Mouse (Mus musculus): ENCODE data around the gene Gm12117. TPM values are rescaled to one million over a fixed set of nuclear protein-coding genes. Genes with fewer than 3 reads are reported as not detected.

Gm12117 gene
- not detected in 2 replicates for polyA plus RNA-seq (2015; fragmentation: Nextera tagmentation; extraction: Ambion mirVana)

DNA sequence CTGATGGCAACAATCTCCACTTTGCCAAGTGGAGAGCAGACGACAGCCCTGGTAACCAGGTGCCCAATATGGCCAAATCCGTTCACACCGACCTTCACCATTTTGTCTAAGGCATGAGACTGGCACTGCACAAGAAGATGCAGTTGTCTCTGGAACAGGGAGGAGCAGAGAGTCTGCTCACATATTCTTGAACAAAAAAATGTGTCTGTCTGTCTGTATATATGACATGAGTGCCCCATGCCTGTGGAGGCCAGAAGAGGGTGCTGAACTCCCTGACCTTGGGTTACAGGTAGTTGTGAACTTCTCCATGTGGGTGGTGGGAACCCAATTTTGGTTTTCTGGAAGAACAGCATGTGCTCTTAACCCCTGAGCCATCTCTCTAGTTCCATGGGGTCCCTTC, at the start of gene Gm12117:
Gm12117 (minus strand) TSS at position 101 of the 400 bp plus-strand sequence.

Other genes starting within 250 kb of the Gm12117 start
- gene Fgf18, start 129.3 kb downstream of the Gm12117 start, polyA plus RNA-seq (2015; fragmentation: Nextera tagmentation; extraction: Ambion mirVana), result 15.8 and 16.0 TPM in 2 replicates
- 329 and 339 TPM in 2 replicates for gene Npm1, start 113.5 kb downstream of the Gm12117 start, polyA plus RNA-seq (2015; fragmentation: Nextera tagmentation; extraction: Ambion mirVana)
- gene Tlx3, start 73.1 kb downstream of the Gm12117 start, polyA plus RNA-seq (2015; fragmentation: Nextera tagmentation; extraction: Ambion mirVana), result 19.2 and 21.7 TPM in 2 replicates
- 5.1 and 5.3 TPM in 2 replicates for gene Ranbp17, start 237.0 kb upstream of the Gm12117 start, polyA plus RNA-seq (2015; fragmentation: Nextera tagmentation; extraction: Ambion mirVana)